Mouse (Mus musculus) limb, embryonic 14.5 days (tissue): Measurements from ENCODE around the gene Adgra3. TPM values are rescaled to one million over a fixed set of nuclear protein-coding genes. Genes with fewer than 3 reads are reported as not detected.

Experiments used
- ATAC-seq: fragments of 200-750 bp; cut with Nextera tagmentation; 2 replicates; pipeline ENCODE4 v1.8.0; 2017; ENCODE audit warnings: low read depth, moderate number of reproducible peaks, moderate TSS enrichment; ENCODE audit not compliant: low FRiP score
- DNase-seq: peaks from one replicate; pipeline ENCODE4 v3.0.0-alpha.2; 2015; ENCODE audit warnings: low spot score
- H3K27ac ChIP-seq: fragments of 300-500 bp; sonication (generic); replicated peaks from 2 replicates; pipeline ENCODE4 v1.5.1; 2014; ENCODE audit warnings: low read depth, mild to moderate bottlenecking, low read length, moderate library complexity, mixed read lengths
- H3K27me3 ChIP-seq: fragments of 300-500 bp; sonication (generic); 2 replicates; pipeline ENCODE4 v1.6.1; 2014; ENCODE audit warnings: low read length, mixed read lengths; ENCODE audit not compliant: control insufficient read depth, insufficient read depth
- H3K36me3 ChIP-seq: fragments of 300-500 bp; sonication (generic); 2 replicates; pipeline ENCODE4 v1.6.1; 2014; ENCODE audit warnings: mild to moderate bottlenecking, low read length, moderate library complexity, mixed read lengths; ENCODE audit not compliant: control insufficient read depth, insufficient read depth
- H3K4me1 ChIP-seq: fragments of 300-500 bp; sonication (generic); 2 replicates; pipeline ENCODE4 v1.6.1; 2014; ENCODE audit warnings: antibody characterized with exemption, low read length, mixed read lengths; ENCODE audit not compliant: control insufficient read depth, insufficient read depth
- H3K4me2 ChIP-seq: fragments of 300-500 bp; sonication (generic); replicated peaks from 2 replicates; pipeline ENCODE4 v1.6.1; 2014; ENCODE audit warnings: low read depth, mild to moderate bottlenecking, low read length, moderate library complexity; ENCODE audit not compliant: severe bottlenecking
- H3K4me3 ChIP-seq: fragments of 300-500 bp; sonication (generic); replicated peaks from 2 replicates; pipeline ENCODE4 v1.5.1; 2014; ENCODE audit warnings: low read length
- H3K9ac ChIP-seq: fragments of 300-500 bp; sonication (generic); 2 replicates; pipeline ENCODE4 v1.6.1; 2014; ENCODE audit warnings: mild to moderate bottlenecking, low read depth, low read length, moderate library complexity; ENCODE audit not compliant: severe bottlenecking
- H3K9me3 ChIP-seq: fragments of 300-500 bp; sonication (generic); 2 replicates; pipeline ENCODE4 v1.6.1; 2016; ENCODE audit warnings: low read length; ENCODE audit not compliant: control insufficient read depth
- POLR2A ChIP-seq: fragments of 200-500 bp; IDR thresholded peaks from 2 replicates; pipeline ENCODE4 v1.8.0; 2012; ENCODE audit warnings: inconsistent platforms, mild to moderate bottlenecking, moderate library complexity, borderline replicate concordance; ENCODE audit not compliant: insufficient read depth, insufficient read length; ENCODE audit errors: extremely low read depth
- WGBS: fragments of 180-500 bp; shearing (Covaris S2); extraction: QIAGEN DNeasy Blood & Tissue Kit; methylation state at CpG from one replicate; pipeline ENCODE4 v1.1.7; 2014; 5-methylcytosine and 5-hydroxymethylcytosine counted together
- polyA plus RNA-seq, 2 experiments: library from polyadenylated mRNA; depleted of rRNA in 1 of 2; stranded (reverse) in 1 of 2; unstranded in 1 of 2; fragments of >200 nt; fragmentation: Nextera tagmentation in 1 of 2; extraction: Ambion mirVana in 1 of 2; gene quantifications; 2 replicates each; pipeline versions ENCODE4 v1.2.1 to v1.2.3; 2012 to 2014

Gene Adgra3
- polyA plus RNA-seq, 2 experiments, result 55.4 to 90.8 TPM

DNA sequence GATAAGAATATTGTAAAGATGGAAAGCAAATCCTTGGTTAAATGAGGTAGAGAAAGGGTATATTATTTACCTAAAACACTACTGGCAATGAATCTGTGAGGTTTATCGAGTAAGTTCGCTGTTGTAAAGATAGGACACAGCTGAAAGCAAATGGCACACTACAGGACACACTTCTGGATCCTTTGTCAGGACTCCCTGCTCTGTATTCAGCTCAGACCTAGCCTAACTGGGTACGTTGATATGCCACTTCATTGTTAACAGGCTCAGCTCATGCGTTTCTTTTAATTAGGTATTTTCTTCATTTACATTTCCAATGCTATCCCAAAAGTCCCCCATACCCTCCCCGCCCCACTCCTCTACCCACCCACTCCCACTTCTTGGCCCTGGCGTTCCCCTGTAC, 61.8 kb downstream of the Adgra3 start:
- TF ChIP-seq POLR2A, result no peak
- Histone ChIP-seq H3K4me2 (no peak overlapping the region), H3K27me3 (no peaks in the 10 kb centered on the region), H3K27ac (no peak overlapping the region), H3K4me3 (no peak overlapping the region), H3K36me3 (peaks cover 52% of the 10 kb centered on the region), H3K4me1 (peaks cover 5% of the 10 kb centered on the region; the same call in 1 of the 2 replicates), H3K9ac (no peak overlapping the region), H3K9me3 (no peaks in the 10 kb centered on the region)
- DNase-seq (no peak), ATAC-seq (no peak)
- WGBS, result 87% methylated on average over 6 of the region's 6 CpGs

- H3K4me2 ChIP-seq, result no peak overlapping the region
- H3K9ac ChIP-seq, result no peak overlapping the region
- no peak for DNase-seq
- no peak for ATAC-seq
- peaks cover 48% of the 10 kb centered on the region for H3K36me3 ChIP-seq
- no peak overlapping the region for H3K27ac ChIP-seq
- WGBS, result 44% methylated on average over 11 of the region's 11 CpGs
- H3K9me3 ChIP-seq, result no peaks in the 10 kb centered on the region
- no peak overlapping the region for H3K4me3 ChIP-seq
- peaks cover 5% of the 10 kb centered on the region; the same call in 1 of the 2 replicates for H3K4me1 ChIP-seq
- no peak for TF ChIP-seq POLR2A
- no peaks in the 10 kb centered on the region for H3K27me3 ChIP-seq
Observed at GRCm38 (mm10) chr5:49996457-49996856, 62.3 kb downstream of the Adgra3 start.

DNA sequence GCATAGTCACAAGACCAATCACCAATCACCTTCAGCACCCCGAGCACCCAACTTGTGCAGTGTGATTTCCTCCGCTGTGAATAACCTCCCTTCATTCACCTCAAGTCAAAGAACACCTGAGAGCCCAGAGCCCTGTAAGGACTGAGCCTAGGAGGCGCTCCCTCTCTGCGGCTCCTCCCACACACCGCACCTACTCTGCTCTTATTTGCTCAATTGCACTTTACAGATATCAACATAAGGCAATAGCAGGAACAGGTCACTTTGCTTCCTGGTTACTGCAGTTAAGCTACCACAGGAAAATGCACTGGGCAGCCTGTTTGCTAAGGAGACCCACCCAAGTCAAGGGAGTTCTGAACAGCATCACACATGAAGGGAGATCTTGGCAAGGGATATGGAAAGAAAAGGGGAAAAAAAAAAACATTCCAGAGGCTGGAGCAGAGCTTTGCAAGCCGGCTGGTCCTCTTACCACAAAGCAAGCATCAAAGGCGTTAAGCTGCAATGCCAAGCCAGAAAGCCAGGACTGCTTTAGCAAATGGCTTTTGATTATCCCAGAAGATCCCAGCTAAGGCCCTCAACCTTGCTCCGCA, 68.0 kb downstream of the Adgra3 start:
- Histone ChIP-seq H3K9ac (no peak overlapping the region), H3K9me3 (no peaks in the 10 kb centered on the region), H3K36me3 (peaks cover 41% of the 10 kb centered on the region), H3K4me1 (peaks cover 10% of the 10 kb centered on the region), H3K4me2 (no peak overlapping the region), H3K4me3 (no peak overlapping the region), H3K27me3 (no peaks in the 10 kb centered on the region), H3K27ac (no peak overlapping the region)
- no peak for TF ChIP-seq POLR2A
- DNase-seq (peak; percentile 62), ATAC-seq (peak; percentile 56; the same call in 1 of the 2 replicates)
- WGBS, result 83% methylated on average over 8 of the region's 8 CpGs

GRCm38 (mm10) chr5:49988015-49988798, 70.6 kb downstream of the Adgra3 start:
- Histone ChIP-seq H3K27me3 (no peaks in the 10 kb centered on the region), H3K9me3 (no peaks in the 10 kb centered on the region), H3K4me2 (no peak overlapping the region), H3K4me1 (peaks cover 7% of the 10 kb centered on the region), H3K27ac (no peak overlapping the region), H3K36me3 (peaks cover 60% of the 10 kb centered on the region), H3K4me3 (no peak overlapping the region), H3K9ac (no peak overlapping the region)
- ATAC-seq (no peak), DNase-seq (no peak)
- 80% methylated on average over 10 of the region's 10 CpGs for WGBS
- TF ChIP-seq POLR2A, result no peak

DNA sequence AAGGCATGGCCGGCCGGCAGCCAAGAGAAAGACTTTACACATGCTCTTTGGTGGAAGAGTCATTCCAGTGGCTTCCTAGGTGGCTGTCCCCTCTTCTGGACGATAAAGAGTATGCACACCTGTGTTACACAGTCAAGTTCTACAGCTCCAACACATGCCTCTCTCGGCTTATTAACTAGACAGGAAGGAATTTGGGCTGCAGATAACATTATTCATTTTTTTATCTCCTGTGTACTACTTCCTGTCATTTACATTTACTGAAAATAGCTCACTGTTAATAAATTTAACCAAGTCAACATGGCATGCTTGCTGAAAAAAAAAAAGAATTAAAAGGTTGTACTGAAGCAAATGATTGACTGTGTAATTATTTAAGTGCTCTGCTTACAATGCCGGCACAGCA, 78.1 kb downstream of the Adgra3 start:
- H3K9ac ChIP-seq, result no peak overlapping the region
- H3K4me3 ChIP-seq, result no peak overlapping the region
- H3K4me2 ChIP-seq, result no peak overlapping the region
- H3K9me3 ChIP-seq, result no peaks in the 10 kb centered on the region
- 51% methylated on average over 5 of the region's 5 CpGs for WGBS
- ATAC-seq, result no peak
- no peak overlapping the region for H3K27ac ChIP-seq
- no peak for DNase-seq
- H3K4me1 ChIP-seq, result no peaks in the 10 kb centered on the region
- H3K27me3 ChIP-seq, result no peaks in the 10 kb centered on the region
- no peak for TF ChIP-seq POLR2A
- peaks cover 45% of the 10 kb centered on the region for H3K36me3 ChIP-seq
